Mouse (Mus musculus) spleen, adult 10 weeks (tissue): ENCODE data around the gene Sec13. TPM values are rescaled to one million over a fixed set of nuclear protein-coding genes. Genes with fewer than 3 reads are reported as not detected.

ENCODE experiments used
- polyA plus RNA-seq: library from polyadenylated mRNA; stranded (reverse); fragments of 350-450 nt; fragmentation: Illumina TruSeq; extraction: RNeasy Lipid Tissue Mini Kit (QIAGEN cat#74804); gene quantifications from one replicate; pipeline ENCODE4 v1.2.3, GENCODE M21; 2015; ENCODE audit warnings: low replicate concordance; ENCODE audit not compliant: insufficient read depth

The Sec13 gene
- polyA plus RNA-seq = 94.0 TPM

DNA sequence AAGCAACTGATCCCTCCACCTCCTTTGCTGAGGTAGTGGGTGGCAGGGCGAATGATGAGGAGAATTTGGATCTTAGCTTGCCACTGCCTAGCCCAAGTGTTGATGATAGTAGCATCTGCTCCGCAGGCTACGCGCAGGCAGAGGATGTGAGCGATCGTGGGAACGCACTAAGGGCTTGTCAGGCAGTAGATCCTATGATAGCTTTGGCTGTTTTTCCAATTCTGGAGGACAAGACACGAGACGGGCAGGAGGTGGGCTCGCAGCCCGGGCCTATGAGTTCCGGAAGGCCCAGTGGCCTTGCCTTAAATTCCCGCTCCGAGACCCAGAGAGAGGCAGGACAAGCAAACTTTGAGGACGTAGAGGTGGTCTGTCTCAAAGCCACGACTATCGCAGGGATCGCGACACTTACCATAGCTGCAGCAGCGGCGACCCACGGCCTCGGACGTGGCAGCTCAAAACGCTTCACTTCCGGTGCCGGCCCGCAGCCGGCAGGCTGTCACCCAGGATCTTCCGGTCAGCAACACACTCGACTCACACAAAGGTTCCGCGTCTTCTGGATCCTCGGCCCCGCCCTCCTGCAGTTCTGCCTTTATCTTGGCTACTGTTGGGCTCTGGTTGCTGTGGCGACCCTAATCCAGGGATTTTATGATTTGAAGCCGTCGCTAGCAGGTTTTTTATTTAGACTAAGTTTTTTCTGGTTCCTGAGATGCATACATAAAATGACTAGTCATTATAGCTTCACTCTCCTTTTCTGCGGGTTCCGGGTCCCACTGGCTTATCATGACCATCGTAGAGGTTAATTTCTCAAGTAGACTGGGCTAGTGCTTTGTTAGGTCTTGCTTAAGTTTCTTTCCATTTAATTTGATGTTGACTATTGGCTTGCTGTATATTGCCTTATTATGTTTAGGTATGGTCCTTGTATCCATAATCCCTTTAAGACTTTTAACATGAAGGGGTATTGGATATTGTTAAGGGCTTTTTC lies at the start of gene Sec13:
Gene Sec13 (minus strand): TSS at position 508 of the 982 bp plus-strand sequence.

DNA sequence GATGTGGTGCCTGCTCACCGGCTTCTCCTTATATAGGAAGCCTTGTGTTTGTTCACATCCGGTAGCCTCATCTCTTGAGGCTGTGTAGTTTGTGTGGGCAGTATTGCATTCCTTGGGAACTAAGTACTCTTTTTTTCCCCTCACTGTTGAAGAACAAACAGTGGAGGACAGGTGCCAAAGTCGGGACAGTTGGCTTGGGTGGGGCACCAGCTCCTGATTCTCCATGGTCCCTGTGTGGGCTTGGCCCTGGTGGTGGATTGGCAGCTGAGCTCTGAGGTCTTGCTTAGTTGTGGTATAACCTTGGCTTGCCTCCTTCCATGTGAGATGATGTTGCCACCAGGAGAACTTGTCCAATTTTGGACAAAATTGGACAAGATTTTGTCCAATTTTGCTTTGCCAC lies 20.7 kb downstream of the Sec13 start, which contains the start of gene Ghrl:
Gene Ghrl (minus strand): TSS at position 3 of the 400 bp plus-strand sequence.

DNA sequence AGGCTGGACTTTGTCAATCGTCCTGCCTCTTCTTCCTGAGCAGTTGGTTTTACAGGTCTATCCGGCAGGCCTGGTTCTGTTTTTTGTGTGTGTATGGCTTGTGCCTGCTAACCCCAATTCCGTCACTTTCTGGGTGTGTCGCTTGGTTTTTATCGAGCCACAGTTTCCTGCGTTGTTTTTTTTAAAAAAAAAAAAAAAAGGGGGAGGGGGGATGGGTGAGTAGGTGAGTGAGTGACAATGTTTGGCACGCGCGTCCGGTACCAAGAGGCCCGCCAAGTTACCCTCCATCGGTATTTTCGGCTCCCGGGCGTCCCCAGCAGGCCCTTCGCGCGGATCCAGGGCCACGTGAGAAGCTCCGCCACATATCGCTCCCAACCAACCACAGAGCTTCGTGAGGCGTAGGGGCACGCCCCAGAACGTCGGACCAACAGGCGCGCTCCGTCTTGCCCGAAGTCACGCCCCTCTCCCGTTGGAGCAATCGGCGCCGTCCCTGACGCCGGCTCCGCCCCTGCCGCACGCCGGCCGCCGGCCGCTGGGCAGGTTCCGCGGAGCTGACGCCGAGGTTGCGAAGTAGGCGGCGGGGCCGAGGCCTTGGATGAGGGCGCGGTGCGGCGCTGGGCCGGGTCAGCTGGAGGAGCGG lies 43.8 kb downstream of the Sec13 start, which contains the start of gene Tatdn2:
Gene Tatdn2 (plus strand): TSS at position 469 of the 640 bp plus-strand sequence.

Other genes starting within 250 kb of the Sec13 start
- not detected for gene Prrt3, start 238.8 kb downstream of the Sec13 start, polyA plus RNA-seq
- gene Emc3, start 209.1 kb downstream of the Sec13 start, polyA plus RNA-seq = 72.2 TPM
- gene Fancd2, start 209.1 kb downstream of the Sec13 start, polyA plus RNA-seq = 7.1 TPM
- not detected for gene Fancd2os, start 140.0 kb downstream of the Sec13 start, polyA plus RNA-seq
- gene Brk1, start 136.0 kb downstream of the Sec13 start, polyA plus RNA-seq = 231 TPM
- gene Vhl, start 116.8 kb downstream of the Sec13 start, polyA plus RNA-seq = 31.5 TPM
- 46.2 TPM for gene Irak2, start 102.3 kb downstream of the Sec13 start, polyA plus RNA-seq
- 67.1 TPM for gene Tatdn2, start 43.7 kb downstream of the Sec13 start, polyA plus RNA-seq
- gene Ghrl, start 20.9 kb downstream of the Sec13 start, polyA plus RNA-seq = not detected